Mouse (Mus musculus) liver, adult 2 months (tissue): ENCODE results near the gene Sec24c. TPM values are rescaled to one million over a fixed set of nuclear protein-coding genes. Genes with fewer than 3 reads are reported as not detected.

Experiments used
- DNase-seq: peaks from one replicate; pipeline ENCODE4 v3.0.0-alpha.2; 2011; ENCODE audit warnings: low read depth, low spot score; ENCODE audit errors: extremely low read depth
- H3K27ac ChIP-seq: fragments of 200-500 bp; replicated peaks from 2 replicates; pipeline ENCODE4 v1.5.1; 2012; ENCODE audit warnings: low read depth, mild to moderate bottlenecking, control low read depth, inconsistent platforms, low read length; ENCODE audit not compliant: insufficient read depth
- H3K27me3 ChIP-seq: fragments of 200-500 bp; 2 replicates; pipeline ENCODE4 v1.6.1; 2012; ENCODE audit warnings: mild to moderate bottlenecking, moderate library complexity, low read length, inconsistent platforms; ENCODE audit not compliant: control insufficient read depth, insufficient read depth
- H3K36me3 ChIP-seq: fragments of 200-500 bp; 2 replicates; pipeline ENCODE4 v1.6.1; 2012; ENCODE audit warnings: low read length, inconsistent platforms; ENCODE audit not compliant: control insufficient read depth, insufficient read depth
- H3K4me1 ChIP-seq: fragments of 200-500 bp; 2 replicates; pipeline ENCODE4 v1.6.1; 2011; ENCODE audit warnings: low read length; ENCODE audit not compliant: control insufficient read depth, insufficient read depth
- H3K4me3 ChIP-seq: fragments of 200-500 bp; 2 replicates; pipeline ENCODE4 v1.5.1; 2011; ENCODE audit warnings: low read depth, mild to moderate bottlenecking, control low read depth, low read length, moderate library complexity; ENCODE audit not compliant: insufficient read depth
- H3K79me2 ChIP-seq: fragments of 200-500 bp; 2 replicates; pipeline ENCODE4 v1.6.1; 2012; ENCODE audit warnings: inconsistent platforms, mild to moderate bottlenecking, low read length, moderate library complexity; ENCODE audit not compliant: control insufficient read depth, insufficient read depth
- H3K9ac ChIP-seq: fragments of 200-500 bp; 2 replicates; pipeline ENCODE4 v1.6.1; 2012; ENCODE audit warnings: low read depth, mild to moderate bottlenecking, control low read depth, inconsistent platforms, low read length
- CTCF ChIP-seq: fragments of 200-500 bp; IDR thresholded peaks from 2 replicates; pipeline ENCODE4 v1.5.1; 2011; ENCODE audit warnings: low read depth, low read length, control low read depth
- POLR2A ChIP-seq: fragments of 200-500 bp; IDR thresholded peaks from 2 replicates; pipeline ENCODE4 v1.6.1; 2011; ENCODE audit warnings: low read length, control low read depth; ENCODE audit not compliant: insufficient read depth; ENCODE audit errors: extremely low read depth
- WGBS: fragments of 180-500 bp; shearing (Covaris S2); methylation state at CpG from one replicate; pipeline ENCODE4 v1.1.7; 2018; 5-methylcytosine and 5-hydroxymethylcytosine counted together
- polyA plus RNA-seq: library from polyadenylated mRNA; depleted of rRNA; stranded (reverse); fragments of >200 nt; gene quantifications from 2 replicates; pipeline ENCODE4 v1.2.3, GENCODE M21; 2012
- total RNA-seq: library from RNA; depleted of rRNA; stranded (reverse); fragments of >200 nt; gene quantifications from 2 replicates; pipeline ENCODE4 v1.2.3, GENCODE M21; 2014

Sec24c gene
- total and polyA plus RNA-seq, 2 experiments = 52.7 to 183 TPM

DNA sequence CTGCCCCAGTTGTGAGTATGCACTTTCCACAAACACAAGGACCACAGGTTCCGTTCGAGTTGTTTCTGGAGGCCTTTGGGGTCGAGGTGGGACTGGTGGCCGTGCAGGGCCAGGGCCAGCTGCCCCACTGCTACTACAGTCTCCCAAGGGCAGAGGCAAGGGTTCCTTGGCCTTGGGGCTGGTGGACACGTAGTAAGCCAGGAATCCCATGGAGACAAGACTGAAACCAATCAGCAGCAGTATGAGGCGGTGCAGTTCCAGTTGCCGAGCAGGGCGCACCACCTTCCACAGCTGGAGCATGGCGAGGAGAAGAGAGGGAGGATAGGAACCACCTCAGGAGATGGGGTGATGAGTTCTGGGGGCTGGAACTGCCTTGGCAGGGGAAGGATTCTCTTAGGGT, 55.8 kb downstream of the Sec24c start:
- peaks cover 55% of the 10 kb centered on the region for H3K36me3 ChIP-seq
- H3K4me1 ChIP-seq = peaks cover 4% of the 10 kb centered on the region; the same call in 1 of the 2 replicates
- WGBS = 95% methylated on average over 9 of the region's 9 CpGs

DNA sequence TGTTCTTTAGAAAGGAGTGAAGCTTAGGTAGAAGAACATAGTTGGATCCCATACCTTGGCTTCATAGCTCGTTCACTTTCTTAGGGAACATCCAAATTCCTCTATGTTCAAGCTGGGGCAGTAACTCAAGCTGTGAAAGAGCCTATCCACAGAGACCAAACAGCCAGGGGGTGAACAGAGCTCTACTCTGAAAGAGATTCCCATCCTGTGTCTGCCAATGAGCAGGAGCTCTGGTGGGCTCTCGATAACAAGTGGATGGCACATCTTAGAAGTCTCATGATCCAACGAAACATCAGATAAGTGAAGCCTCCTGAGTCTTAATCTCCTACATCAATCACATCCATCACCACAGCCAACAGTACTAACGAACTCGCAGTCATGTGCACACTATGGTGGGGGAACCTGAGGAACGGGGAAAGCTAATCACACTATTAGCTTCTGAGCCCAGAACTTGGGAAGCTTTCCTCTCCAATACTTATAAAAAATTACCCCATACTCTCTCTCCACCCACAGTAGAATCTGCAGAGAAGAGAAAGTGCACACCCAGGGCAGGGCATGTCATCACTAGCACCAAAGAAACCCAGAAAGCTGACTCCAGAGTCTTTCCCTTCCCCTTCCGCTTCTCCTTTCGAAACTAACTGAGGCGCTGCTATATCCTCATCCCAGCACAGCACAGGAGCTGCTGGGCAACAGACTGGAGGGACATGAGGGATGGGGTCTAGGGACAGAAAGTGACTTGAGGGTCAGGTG, 56.9 kb downstream of the Sec24c start:
- H3K4me1 ChIP-seq = peaks cover 7% of the 10 kb centered on the region

More for the DNA sequence above, 55.8 kb downstream of the Sec24c start:
- TF ChIP-seq CTCF (no peak), POLR2A (no peak)
- no peak overlapping the region for H3K4me3 ChIP-seq
- H3K9ac ChIP-seq = no peak overlapping the region
- no peaks in the 10 kb centered on the region; the same call in 1 of the 2 replicates for H3K79me2 ChIP-seq
- no peak for DNase-seq
- H3K27ac ChIP-seq = no peak overlapping the region
- H3K27me3 ChIP-seq = no peaks in the 10 kb centered on the region

DNA sequence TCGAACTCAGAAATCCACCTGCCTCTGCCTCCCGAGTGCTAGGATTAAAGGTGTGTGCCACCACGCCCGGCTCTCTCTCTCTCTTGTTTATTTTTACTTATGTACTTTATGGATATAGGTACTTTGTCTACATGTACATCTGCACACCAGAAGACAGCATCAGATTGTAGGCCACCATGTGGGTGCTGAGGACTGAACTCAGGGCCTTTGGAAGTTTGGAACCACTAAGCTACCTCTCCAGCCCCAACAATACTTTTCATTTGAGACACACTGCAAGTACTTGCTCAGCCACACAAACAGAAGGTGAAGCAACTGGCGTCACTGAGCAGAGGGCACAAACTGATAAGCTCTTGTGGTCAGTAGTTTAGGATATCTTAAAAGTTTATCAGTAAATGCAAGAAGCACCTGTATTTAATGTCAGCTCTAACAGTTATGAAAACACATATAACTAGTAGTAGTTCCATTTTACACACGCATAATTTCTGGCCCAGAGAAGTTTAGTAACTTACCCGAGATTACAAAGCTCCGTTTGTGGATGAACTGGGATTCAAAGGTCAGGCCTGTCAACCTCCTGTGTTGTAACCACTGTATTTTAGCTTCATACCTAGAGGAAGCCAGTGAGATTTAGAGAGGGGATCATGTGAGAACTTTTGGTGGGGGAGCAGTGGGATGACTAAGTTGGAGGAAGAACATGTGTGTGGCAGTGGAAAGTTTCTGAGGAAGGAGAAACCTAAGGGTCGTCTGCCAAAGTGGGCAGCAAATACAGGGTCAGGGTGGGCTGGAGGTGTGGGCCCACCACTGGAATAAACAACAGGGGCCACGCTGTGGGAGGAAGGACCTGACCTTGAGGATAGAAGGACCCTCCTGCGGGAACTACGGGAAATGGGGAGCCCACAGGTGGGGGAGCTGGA, 59.2 kb downstream of the Sec24c start:
- Histone ChIP-seq H3K27me3 (no peaks in the 10 kb centered on the region), H3K4me3 (peak overlapping the region; percentile 83), H3K27ac (peak overlapping the region; percentile 99), H3K4me1 (peaks cover 7% of the 10 kb centered on the region), H3K9ac (peak overlapping the region; percentile 92), H3K36me3 (peaks cover 30% of the 10 kb centered on the region), H3K79me2 (no peaks in the 10 kb centered on the region; the same call in 1 of the 2 replicates)
- no peak for TF ChIP-seq CTCF
- TF ChIP-seq POLR2A = no peak
- peak; percentile 87 for DNase-seq
- 15% methylated on average over 12 of the region's 12 CpGs for WGBS

More for the DNA sequence above, 56.9 kb downstream of the Sec24c start:
- no peak overlapping the region for H3K9ac ChIP-seq
- DNase-seq = peak; percentile 30
- no peak overlapping the region for H3K4me3 ChIP-seq
- H3K36me3 ChIP-seq = peaks cover 48% of the 10 kb centered on the region
- no peak overlapping the region for H3K27ac ChIP-seq
- no peaks in the 10 kb centered on the region for H3K27me3 ChIP-seq
- 92% methylated on average over 9 of the region's 9 CpGs for whole genome bisulfite sequencing
- TF ChIP-seq CTCF = no peak
- no peak for TF ChIP-seq POLR2A
- H3K79me2 ChIP-seq = no peaks in the 10 kb centered on the region; the same call in 1 of the 2 replicates

DNA sequence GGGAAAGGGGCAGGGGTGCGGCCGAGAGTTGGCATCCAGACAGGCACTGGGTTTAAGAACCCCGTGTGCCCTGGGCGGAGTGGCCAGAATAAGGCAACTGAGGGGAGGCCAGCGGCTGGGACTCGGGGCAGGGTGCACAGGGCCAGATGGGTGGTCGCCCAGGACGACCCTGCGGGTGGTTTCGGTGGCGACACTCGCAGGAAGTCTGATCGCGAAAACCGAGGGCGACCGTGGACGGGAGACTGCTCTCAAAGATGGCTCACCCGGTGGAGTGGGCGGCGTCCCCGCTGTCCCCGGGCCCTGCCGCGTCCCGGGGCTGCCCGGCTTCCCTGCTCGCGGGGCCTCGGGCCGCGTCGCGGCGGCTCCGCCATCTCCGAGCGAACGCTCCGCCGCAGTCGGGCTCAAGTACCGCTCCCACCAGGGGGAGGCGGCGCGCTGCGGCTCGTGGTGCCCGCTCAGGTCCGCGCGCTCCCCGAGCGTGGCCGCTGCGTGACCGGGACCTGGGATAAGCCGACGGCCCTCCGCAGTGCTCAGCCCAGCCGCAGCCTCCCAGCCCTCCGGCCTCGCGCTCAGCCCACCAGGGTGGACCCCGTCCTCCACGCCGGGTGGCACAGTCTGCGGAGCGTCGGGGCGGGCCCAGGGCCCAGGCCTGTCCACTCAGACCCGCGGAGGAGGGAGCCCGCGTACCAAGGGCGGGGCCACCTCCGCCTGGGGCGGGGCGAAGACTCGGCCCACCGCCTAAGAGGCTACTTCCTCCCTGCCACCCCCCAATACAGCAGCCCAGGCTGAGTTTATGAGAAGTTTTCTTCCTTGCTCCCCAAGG, 60.1 kb downstream of the Sec24c start, which contains the start of gene Ndst2:
Ndst2 (minus strand) TSS at position 611 of the 823 bp plus-strand sequence.
- peak within 1 kb of the TSS; percentile 92 for H3K9ac ChIP-seq
- peak; percentile 55 for DNase-seq
- peaks cover 7% of the 10 kb centered on the region for H3K4me1 ChIP-seq
- TF ChIP-seq CTCF (no peak), POLR2A (peak; percentile 68; the same call in 1 of the 2 replicates)
- under 1% methylated on average over 71 of the region's 81 CpGs for WGBS
- H3K79me2 ChIP-seq = no peaks in the 10 kb centered on the region; the same call in 1 of the 2 replicates
- no peaks in the 10 kb centered on the region for H3K27me3 ChIP-seq
- H3K27ac ChIP-seq = peak within 1 kb of the TSS; percentile 99
- peaks cover 23% of the 10 kb centered on the region for H3K36me3 ChIP-seq
- H3K4me3 ChIP-seq = peak within 1 kb of the TSS; percentile 83

DNA sequence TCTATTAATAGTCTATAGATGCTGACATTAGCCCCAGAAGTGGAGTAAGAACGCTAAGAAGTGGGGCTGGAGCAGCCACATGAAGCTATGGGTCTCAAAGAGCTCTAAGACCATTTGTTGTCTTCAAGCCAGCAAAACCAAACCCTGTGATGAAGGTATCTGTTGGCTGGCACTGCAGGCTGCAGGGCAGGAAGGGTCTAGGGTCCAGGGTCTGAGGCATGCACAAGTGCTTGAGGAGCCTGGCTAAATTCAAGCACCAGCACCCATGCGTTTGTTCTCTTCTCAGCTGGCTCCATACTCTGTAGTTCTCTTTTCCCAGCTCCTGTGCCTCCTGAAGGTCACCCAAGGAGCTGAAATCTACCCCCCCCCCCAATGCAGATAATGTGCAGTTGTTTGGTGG, 60.9 kb downstream of the Sec24c start:
- no peak overlapping the region for H3K4me3 ChIP-seq
- no peak for DNase-seq
- H3K27me3 ChIP-seq = no peaks in the 10 kb centered on the region
- TF ChIP-seq POLR2A = no peak
- TF ChIP-seq CTCF = no peak
- WGBS = 58% methylated on average over 2 of the region's 2 CpGs
- H3K36me3 ChIP-seq = peaks cover 16% of the 10 kb centered on the region
- no peak overlapping the region for H3K27ac ChIP-seq
- peaks cover 7% of the 10 kb centered on the region for H3K4me1 ChIP-seq
- no peaks in the 10 kb centered on the region; the same call in 1 of the 2 replicates for H3K79me2 ChIP-seq
- H3K9ac ChIP-seq = no peak overlapping the region
